Mouse (Mus musculus) yolk sac, embryonic 10.5 days (tissue): Measurements from ENCODE around the gene Spin2-ps6.
"Not testable (repeated sequence)": the region's sequence is repeated elsewhere in the genome, so short reads cannot be mapped to it uniquely, and the experiment has no call there.

ENCODE experiments used
- DNase-seq: peaks from one replicate; pipeline ENCODE4 v3.0.0-alpha.2; 2017; ENCODE audit warnings: low spot score

Spin2-ps6 gene

GRCm38 (mm10) chrX:33234569-33234968 is at the start of gene Spin2-ps6:
TSS of gene Spin2-ps6 (plus strand) at chrX:33234869.
- DNase-seq, result not testable (repeated sequence)
